Mouse (Mus musculus) c-Kit-positive CD71-positive TER-119-positive erythroid progenitor cells, embryonic 14.5 days (primary cell): ENCODE data around the gene Heatr5a.

Experiments used
- DNase-seq: peaks from one replicate; pipeline ENCODE4 v3.0.0-alpha.2; 2013; ENCODE audit warnings: low spot score

The Heatr5a gene

GRCm38 (mm10) chr12:51972269-51973065, 1.3 kb upstream of the Heatr5a start:
- no peak for DNase-seq

- peak; percentile 42 for DNase-seq
Observed at GRCm38 (mm10) chr12:51970352-51971069, 610 bp downstream of the Heatr5a start.

- DNase-seq, result peak; percentile 37
Observed at GRCm38 (mm10) chr12:51969876-51970275, 1.2 kb downstream of the Heatr5a start.

GRCm38 (mm10) chr12:51969092-51969491, 2.0 kb downstream of the Heatr5a start:
- peak; percentile 13 for DNase-seq

GRCm38 (mm10) chr12:51967915-51968595, 3.1 kb downstream of the Heatr5a start:
- no peak for DNase-seq

GRCm38 (mm10) chr12:51957626-51958025, 13.5 kb downstream of the Heatr5a start:
- no peak for DNase-seq

GRCm38 (mm10) chr12:51952309-51952708, 18.8 kb downstream of the Heatr5a start:
- no peak for DNase-seq

GRCm38 (mm10) chr12:51947498-51947945, 23.6 kb downstream of the Heatr5a start:
- no peak for DNase-seq

- DNase-seq, result no peak
Observed at GRCm38 (mm10) chr12:51945331-51945730, 25.8 kb downstream of the Heatr5a start.

GRCm38 (mm10) chr12:51939848-51940247, 31.3 kb downstream of the Heatr5a start:
- no peak for DNase-seq

- no peak for DNase-seq
Observed at GRCm38 (mm10) chr12:51937938-51938337, 33.2 kb downstream of the Heatr5a start.

GRCm38 (mm10) chr12:51929630-51930029, 41.5 kb downstream of the Heatr5a start:
- no peak for DNase-seq

- DNase-seq, result no peak
Observed at GRCm38 (mm10) chr12:51917191-51917590, 53.9 kb downstream of the Heatr5a start.

- no peak for DNase-seq
Observed at GRCm38 (mm10) chr12:51914903-51915670, 56.0 kb downstream of the Heatr5a start.

GRCm38 (mm10) chr12:51909202-51909601, 61.9 kb downstream of the Heatr5a start:
- DNase-seq, result no peak

- no peak for DNase-seq
Observed at GRCm38 (mm10) chr12:51907543-51907942, 63.6 kb downstream of the Heatr5a start.

GRCm38 (mm10) chr12:51900551-51900950, 70.6 kb downstream of the Heatr5a start:
- no peak for DNase-seq

GRCm38 (mm10) chr12:51896901-51897300, 74.2 kb downstream of the Heatr5a start:
- no peak for DNase-seq

- DNase-seq, result no peak
Observed at GRCm38 (mm10) chr12:51888609-51889008, 82.5 kb downstream of the Heatr5a start.

GRCm38 (mm10) chr12:51887301-51888290, 83.5 kb downstream of the Heatr5a start:
- no peak for DNase-seq

GRCm38 (mm10) chr12:51886369-51886768, 84.8 kb downstream of the Heatr5a start:
- no peak for DNase-seq
